Mouse (Mus musculus) midbrain, embryonic 15.5 days (tissue): ENCODE data around the gene Ugt1a9. TPM values are rescaled to one million over a fixed set of nuclear protein-coding genes. Genes with fewer than 3 reads are reported as not detected.
"Not testable (repeated sequence)": the region's sequence is repeated elsewhere in the genome, so short reads cannot be mapped to it uniquely, and the experiment has no call there.

Experiments used
- ATAC-seq: fragments of 200-750 bp; cut with Nextera tagmentation; replicated peaks from 2 replicates; pipeline ENCODE4 v1.8.0; 2017; ENCODE audit warnings: moderate TSS enrichment
- H3K27ac ChIP-seq: fragments of 300-500 bp; sonication (generic); 2 replicates; pipeline ENCODE4 v1.5.1; 2015; ENCODE audit warnings: mild to moderate bottlenecking, inconsistent platforms
- H3K27me3 ChIP-seq: fragments of 300-500 bp; sonication (generic); replicated peaks from 2 replicates; pipeline ENCODE4 v1.6.1; 2015; ENCODE audit warnings: inconsistent platforms
- H3K36me3 ChIP-seq: fragments of 300-500 bp; sonication (generic); replicated peaks from 2 replicates; pipeline ENCODE4 v1.6.1; 2015; ENCODE audit warnings: inconsistent platforms
- H3K4me1 ChIP-seq: fragments of 300-500 bp; sonication (generic); 2 replicates; pipeline ENCODE4 v1.6.1; 2015; ENCODE audit warnings: inconsistent platforms
- H3K4me2 ChIP-seq: fragments of 300-500 bp; sonication (generic); 2 replicates; pipeline ENCODE4 v1.6.1; 2015; ENCODE audit warnings: inconsistent platforms, mild to moderate bottlenecking, moderate library complexity
- H3K4me3 ChIP-seq: fragments of 300-500 bp; sonication (generic); 2 replicates; pipeline ENCODE4 v1.5.1; 2015; ENCODE audit warnings: mild to moderate bottlenecking, inconsistent platforms
- H3K9ac ChIP-seq: fragments of 300-500 bp; sonication (generic); 2 replicates; pipeline ENCODE4 v1.6.1; 2015; ENCODE audit warnings: mild to moderate bottlenecking, inconsistent platforms
- H3K9me3 ChIP-seq: fragments of 300-500 bp; sonication (generic); 2 replicates; pipeline ENCODE4 v1.6.1; 2016; ENCODE audit warnings: inconsistent platforms
- WGBS: fragments of 180-500 bp; shearing (Covaris S2); methylation state at CpG from one replicate; pipeline ENCODE4 v1.1.7; 2015; ENCODE audit warnings: mixed read lengths; 5-methylcytosine and 5-hydroxymethylcytosine counted together
- polyA plus RNA-seq: library from polyadenylated mRNA; unstranded; fragments of >200 nt; fragmentation: Nextera tagmentation; extraction: Ambion mirVana; gene quantifications from 2 replicates; pipeline ENCODE4 v1.2.1, GENCODE M21; 2015

The Ugt1a9 gene
- polyA plus RNA-seq, 1 experiment from 2014 or later: not detected

- not testable (repeated sequence) for H3K36me3 ChIP-seq, H3K4me3 ChIP-seq, H3K9ac ChIP-seq, H3K27me3 ChIP-seq, H3K27ac ChIP-seq, ATAC-seq, H3K4me1 ChIP-seq, H3K4me2 ChIP-seq, H3K9me3 ChIP-seq
- WGBS: 15% methylated on average over 4 of the region's 4 CpGs
Measured at GRCm38 (mm10) chr1:88120550-88120949, 50.0 kb downstream of the Ugt1a9 start.

DNA sequence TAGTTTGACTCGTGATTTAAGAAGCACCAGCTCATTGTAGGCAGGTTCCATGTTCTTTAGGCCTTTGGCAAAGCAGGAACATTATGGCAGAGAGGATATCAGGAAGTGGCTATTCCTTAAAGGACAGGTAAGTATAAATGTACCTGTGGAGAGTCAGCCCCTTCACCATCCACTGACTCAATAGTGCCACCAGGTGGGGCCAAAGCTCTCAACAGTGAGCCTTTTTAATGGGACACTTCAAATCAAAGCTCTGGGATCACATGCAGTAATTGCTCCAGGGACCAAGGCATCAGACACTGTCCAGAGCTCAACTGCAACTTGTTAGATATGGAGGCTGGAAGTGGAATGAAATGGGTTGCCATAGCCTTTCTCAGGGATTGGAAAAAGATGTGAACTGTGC, 50.9 kb downstream of the Ugt1a9 start:
- H3K27ac ChIP-seq, H3K9me3 ChIP-seq, H3K9ac ChIP-seq, ATAC-seq, H3K27me3 ChIP-seq, H3K4me3 ChIP-seq, H3K4me2 ChIP-seq, H3K36me3 ChIP-seq, H3K4me1 ChIP-seq: not testable (repeated sequence)
- WGBS: no CpG with 5 or more reads among the region's 1 CpGs

- not testable (repeated sequence) for ATAC-seq
- WGBS: 85% methylated on average over 4 of the region's 4 CpGs
Measured at GRCm38 (mm10) chr1:88125827-88126360, 55.3 kb downstream of the Ugt1a9 start.

DNA sequence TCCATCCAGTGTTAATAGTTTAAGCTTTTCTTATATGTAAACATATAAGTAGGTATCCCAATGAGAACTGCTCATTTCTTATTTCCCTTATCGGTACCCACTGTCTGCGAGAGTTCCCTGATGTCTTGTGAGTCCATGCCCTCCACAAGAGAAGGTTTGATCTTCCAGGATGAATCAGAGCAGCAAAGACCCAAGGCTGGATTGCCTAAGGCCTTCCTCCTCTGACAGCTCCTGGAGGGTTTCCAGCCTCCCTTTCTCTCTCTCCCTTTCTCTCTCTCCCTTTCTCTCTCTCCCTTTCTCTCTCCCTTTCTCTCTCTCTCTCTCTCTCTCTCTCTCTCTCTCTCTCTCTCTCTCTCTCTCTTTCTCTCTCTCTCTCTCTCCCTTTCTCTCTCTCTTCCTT, 58.5 kb downstream of the Ugt1a9 start:
- 89% methylated on average over 2 of the region's 2 CpGs for WGBS
- not testable (repeated sequence) for H3K36me3 ChIP-seq, H3K27ac ChIP-seq, H3K4me3 ChIP-seq, H3K4me1 ChIP-seq, H3K9me3 ChIP-seq, ATAC-seq, H3K27me3 ChIP-seq, H3K4me2 ChIP-seq, H3K9ac ChIP-seq

More at GRCm38 (mm10) chr1:88125827-88126360, 55.3 kb downstream of the Ugt1a9 start:
- not testable (repeated sequence) for H3K9me3 ChIP-seq, H3K27ac ChIP-seq, H3K27me3 ChIP-seq, H3K4me1 ChIP-seq, H3K4me2 ChIP-seq, H3K36me3 ChIP-seq, H3K4me3 ChIP-seq, H3K9ac ChIP-seq

DNA sequence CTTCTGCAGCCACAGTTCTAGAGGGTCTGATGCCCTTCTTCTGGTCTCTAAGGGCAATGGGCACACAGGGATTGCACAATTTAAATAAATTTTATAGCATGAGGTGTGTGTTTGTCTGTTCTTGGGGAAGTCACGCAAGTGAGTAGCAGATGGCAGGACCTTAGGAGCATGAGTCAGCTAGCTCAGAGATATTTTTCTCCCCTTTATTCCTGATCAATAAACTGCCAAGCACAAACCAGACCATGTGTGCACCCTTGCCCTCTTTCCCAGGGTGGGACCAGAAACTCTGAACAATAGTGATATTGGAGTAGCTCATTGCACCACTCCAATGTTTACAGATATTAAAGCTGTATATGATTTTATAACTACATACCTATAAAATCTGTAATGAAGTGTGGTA, 59.6 kb downstream of the Ugt1a9 start:
- not testable (repeated sequence) for H3K9ac ChIP-seq, H3K27ac ChIP-seq, H3K36me3 ChIP-seq, H3K9me3 ChIP-seq, H3K27me3 ChIP-seq, H3K4me3 ChIP-seq, ATAC-seq, H3K4me2 ChIP-seq, H3K4me1 ChIP-seq
- 95% methylated on average over 1 of the region's 1 CpGs for WGBS

DNA sequence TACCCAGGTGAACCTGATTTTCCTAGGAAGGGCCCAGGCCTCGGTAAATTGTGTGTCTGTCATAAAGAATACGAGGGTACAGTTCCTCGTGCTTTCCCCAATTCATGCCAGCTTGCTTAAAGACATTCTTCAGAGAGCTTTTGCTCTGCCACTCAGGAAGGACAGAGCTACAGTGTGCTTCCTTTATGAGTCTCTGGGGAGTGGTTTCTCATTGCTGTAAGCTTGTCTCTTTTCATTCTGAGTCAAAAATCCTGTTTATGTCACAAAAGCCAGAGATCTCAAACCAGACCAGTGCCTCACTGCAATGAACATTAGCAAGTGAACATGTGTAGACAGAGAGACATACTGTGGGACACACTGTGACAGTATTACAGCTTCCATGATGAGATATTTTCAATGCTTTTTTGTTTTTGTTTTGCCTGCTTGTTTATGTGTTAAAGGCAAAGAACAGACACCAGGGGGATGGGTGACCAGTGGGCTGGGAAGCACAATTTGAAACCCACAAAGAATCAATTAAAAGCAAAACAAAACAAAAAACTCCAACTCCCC, 63.4 kb downstream of the Ugt1a9 start:
- Histone ChIP-seq H3K27me3 (no peaks in the 10 kb centered on the region), H3K27ac (0 out of 2 replicates have a peak overlapping the region, but pooled peaks have one; percentile 42), H3K36me3 (no peaks in the 10 kb centered on the region), H3K4me1 (peaks cover 7% of the 10 kb centered on the region; the same call in 1 of the 2 replicates), H3K9me3 (no peaks in the 10 kb centered on the region), H3K4me2 (no peak overlapping the region), H3K4me3 (no peak overlapping the region), H3K9ac (no peak overlapping the region)
- ATAC-seq: no peak
- WGBS: 43% methylated on average over 3 of the region's 3 CpGs

DNA sequence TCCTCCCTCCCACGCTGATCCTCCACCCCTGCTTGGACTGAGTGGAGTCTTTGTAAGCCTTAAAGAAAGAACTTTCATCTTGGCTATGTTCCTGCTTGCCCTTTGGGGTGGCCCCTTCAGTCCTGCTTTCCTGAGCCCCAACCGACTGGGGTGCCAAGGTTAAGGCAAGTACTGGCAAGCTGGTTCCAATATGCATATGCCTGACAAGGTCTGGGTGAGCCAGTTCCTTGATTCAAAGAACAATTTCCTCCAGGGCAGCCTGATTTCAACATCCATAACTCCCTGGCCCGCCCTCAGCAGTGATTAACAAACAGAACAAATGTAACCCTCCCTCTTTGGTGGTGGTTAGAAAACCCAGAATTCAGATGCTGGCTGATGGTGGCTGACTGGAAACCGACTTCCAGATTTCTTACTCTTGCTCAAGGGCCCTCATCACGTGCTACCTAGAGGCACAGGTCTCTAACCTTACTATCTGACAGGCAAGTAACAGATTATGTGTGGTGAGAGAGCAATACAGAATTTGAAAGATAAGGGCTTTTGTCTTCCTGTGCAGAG, 63.9 kb downstream of the Ugt1a9 start, which contains the start of gene Ugt1a6a:
Ugt1a6a (plus strand) TSS at position 353 of the 555 bp plus-strand sequence.
- H3K4me2 ChIP-seq, H3K36me3 ChIP-seq, H3K4me1 ChIP-seq, ATAC-seq, H3K9ac ChIP-seq, H3K9me3 ChIP-seq, H3K4me3 ChIP-seq, H3K27me3 ChIP-seq: not testable (repeated sequence)
- 48% methylated on average over 5 of the region's 5 CpGs for WGBS
- H3K27ac ChIP-seq: 0 out of 2 replicates have a peak within 1 kb of the TSS, but pooled peaks have one; percentile 42

DNA sequence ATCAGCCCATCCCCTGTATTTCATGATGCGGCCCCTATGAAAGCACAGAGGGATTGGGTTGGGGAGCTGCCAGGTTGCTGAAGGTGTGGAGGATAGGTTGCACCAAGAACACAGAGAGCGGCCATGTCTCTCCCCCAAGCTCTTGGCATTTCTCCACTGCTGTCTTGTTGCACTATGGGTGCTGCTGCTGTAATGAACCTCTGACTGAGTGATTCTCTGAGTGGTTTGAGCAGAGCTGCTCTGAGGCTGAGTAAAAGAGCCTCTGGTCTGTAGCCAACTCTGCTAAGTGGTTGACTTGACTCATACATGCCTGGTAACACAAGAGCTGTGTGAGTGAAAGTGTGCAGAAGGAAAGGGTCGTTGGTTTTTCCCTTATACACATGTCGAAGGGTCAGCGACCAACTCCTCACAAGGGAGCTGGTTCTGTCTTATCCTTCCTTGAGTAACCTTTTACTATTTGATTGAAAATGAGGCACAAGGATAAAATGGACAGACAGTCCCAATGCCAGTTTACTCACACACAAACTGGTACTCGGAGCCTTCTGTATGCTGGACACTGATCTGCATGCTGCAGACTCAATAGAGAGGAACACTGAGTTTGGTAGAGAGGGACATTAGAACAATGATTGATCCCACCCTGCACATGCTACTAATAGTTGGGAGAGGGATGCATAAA, 64.8 kb downstream of the Ugt1a9 start:
- H3K4me1 ChIP-seq, H3K27me3 ChIP-seq, H3K27ac ChIP-seq, H3K9ac ChIP-seq, H3K4me3 ChIP-seq, H3K36me3 ChIP-seq, ATAC-seq, H3K9me3 ChIP-seq, H3K4me2 ChIP-seq: not testable (repeated sequence)
- 94% methylated on average over 5 of the region's 6 CpGs for WGBS

- peaks cover 7% of the 10 kb centered on the region; the same call in 1 of the 2 replicates for H3K4me1 ChIP-seq
- 67% methylated on average over 2 of the region's 2 CpGs for WGBS
- no peaks in the 10 kb centered on the region for H3K27me3 ChIP-seq
- H3K36me3 ChIP-seq: no peaks in the 10 kb centered on the region
- no peak overlapping the region for H3K27ac ChIP-seq
- no peak overlapping the region for H3K9ac ChIP-seq
- H3K4me2 ChIP-seq: no peak overlapping the region
- no peak for ATAC-seq
- H3K4me3 ChIP-seq: no peak overlapping the region
- H3K9me3 ChIP-seq: no peaks in the 10 kb centered on the region
Measured at GRCm38 (mm10) chr1:88136646-88137045, 66.0 kb downstream of the Ugt1a9 start.

GRCm38 (mm10) chr1:88137264-88137663, 66.7 kb downstream of the Ugt1a9 start:
- no peak overlapping the region for H3K4me2 ChIP-seq
- no peak for ATAC-seq
- 92% methylated on average over 3 of the region's 3 CpGs for WGBS

DNA sequence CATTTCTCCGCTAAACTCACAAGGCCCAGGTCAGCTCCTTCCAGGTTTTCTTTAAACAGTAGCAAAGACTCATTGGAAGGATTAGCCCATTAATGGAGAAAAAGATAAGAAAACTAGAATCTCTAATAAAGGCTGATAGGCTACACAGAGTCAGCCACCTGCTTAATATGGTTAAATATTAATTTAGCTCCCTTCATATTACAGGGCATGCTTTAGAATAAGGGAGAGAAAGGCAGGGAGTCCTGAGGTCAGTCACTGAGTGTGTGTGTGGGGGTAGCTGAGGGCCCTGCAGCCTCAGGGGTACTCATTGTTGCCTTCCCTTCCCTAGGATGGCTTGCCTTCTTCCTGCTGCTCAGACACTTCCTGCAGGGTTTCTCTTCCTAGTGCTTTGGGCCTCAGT, 67.5 kb downstream of the Ugt1a9 start:
- Histone ChIP-seq H3K27me3 (no peaks in the 10 kb centered on the region), H3K4me2 (no peak overlapping the region), H3K4me1 (peaks cover 7% of the 10 kb centered on the region; the same call in 1 of the 2 replicates), H3K9me3 (no peaks in the 10 kb centered on the region), H3K4me3 (no peak overlapping the region), H3K27ac (no peak overlapping the region), H3K36me3 (no peaks in the 10 kb centered on the region), H3K9ac (no peak overlapping the region)
- no peak for ATAC-seq
- 90% methylated on average over 1 of the region's 1 CpGs for WGBS

More at GRCm38 (mm10) chr1:88137264-88137663, 66.7 kb downstream of the Ugt1a9 start:
- no peaks in the 10 kb centered on the region for H3K27me3 ChIP-seq
- no peak overlapping the region for H3K4me3 ChIP-seq
- H3K9ac ChIP-seq: no peak overlapping the region
- no peak overlapping the region for H3K27ac ChIP-seq
- H3K36me3 ChIP-seq: no peaks in the 10 kb centered on the region
- peaks cover 7% of the 10 kb centered on the region; the same call in 1 of the 2 replicates for H3K4me1 ChIP-seq
- H3K9me3 ChIP-seq: no peaks in the 10 kb centered on the region

DNA sequence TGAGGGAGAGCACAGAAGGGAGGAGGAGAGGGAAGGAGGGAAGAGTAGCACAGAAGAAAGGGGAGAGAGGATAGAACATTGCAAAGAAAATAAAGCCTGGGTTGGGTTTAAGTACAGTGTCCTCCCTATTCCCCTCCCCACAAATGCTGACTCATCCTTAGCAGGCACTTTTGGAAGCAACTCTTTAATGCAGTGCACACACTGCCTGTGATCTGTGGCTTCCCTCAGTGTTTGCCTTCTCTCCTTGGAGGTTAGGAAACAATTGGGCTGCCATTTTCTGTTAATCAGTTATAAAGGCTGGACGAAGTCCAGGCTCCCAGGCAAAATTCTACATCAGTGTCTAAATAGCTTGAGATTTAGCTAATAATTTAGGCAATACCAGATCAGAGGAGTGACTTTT, 69.9 kb downstream of the Ugt1a9 start:
- not testable (repeated sequence) for H3K27ac ChIP-seq, H3K27me3 ChIP-seq, H3K9me3 ChIP-seq, H3K4me2 ChIP-seq, H3K9ac ChIP-seq, H3K4me1 ChIP-seq, H3K36me3 ChIP-seq, H3K4me3 ChIP-seq, ATAC-seq
- WGBS: 55% methylated on average over 1 of the region's 1 CpGs
